Mouse (Mus musculus) hindbrain, embryonic 11.5 days (tissue): ENCODE data around the gene Pfkp. TPM values are rescaled to one million over a fixed set of nuclear protein-coding genes. Genes with fewer than 3 reads are reported as not detected.
A peak's percentile ranks its signal among the peaks of the same experiment; 100 is the strongest.

ENCODE experiments used
- ATAC-seq: fragments of 200-750 bp; cut with Nextera tagmentation; 2 replicates; pipeline ENCODE4 v1.8.0; 2017; ENCODE audit warnings: mild to moderate bottlenecking, moderate TSS enrichment, moderate library complexity; ENCODE audit not compliant: low FRiP score
- DNase-seq: peaks from one replicate; pipeline ENCODE4 v3.0.0-alpha.2; 2015; ENCODE audit warnings: low spot score
- H3K27ac ChIP-seq: fragments of 300-500 bp; sonication (generic); 2 replicates; pipeline ENCODE4 v1.5.1; 2014; ENCODE audit warnings: mild to moderate bottlenecking, low read depth, low read length
- H3K27me3 ChIP-seq: fragments of 300-500 bp; sonication (generic); 2 replicates; pipeline ENCODE4 v1.6.1; 2014; ENCODE audit warnings: mild to moderate bottlenecking, low read length, moderate library complexity, mixed read lengths; ENCODE audit not compliant: control insufficient read depth, insufficient read depth
- H3K36me3 ChIP-seq: fragments of 300-500 bp; sonication (generic); 2 replicates; pipeline ENCODE4 v1.6.1; 2014; ENCODE audit warnings: mild to moderate bottlenecking, low read length, moderate library complexity, mixed read lengths; ENCODE audit not compliant: control insufficient read depth, insufficient read depth
- H3K4me1 ChIP-seq: fragments of 300-500 bp; sonication (generic); replicated peaks from 2 replicates; pipeline ENCODE4 v1.6.1; 2014; ENCODE audit warnings: low read length, mixed read lengths; ENCODE audit not compliant: control insufficient read depth, insufficient read depth
- H3K4me2 ChIP-seq: fragments of 300-500 bp; sonication (generic); replicated peaks from 2 replicates; pipeline ENCODE4 v1.6.1; 2014; ENCODE audit warnings: mild to moderate bottlenecking, low read depth, low read length
- H3K4me3 ChIP-seq: fragments of 300-500 bp; sonication (generic); 2 replicates; pipeline ENCODE4 v1.5.1; 2014; ENCODE audit warnings: low read depth, low read length
- H3K9ac ChIP-seq: fragments of 300-500 bp; sonication (generic); 2 replicates; pipeline ENCODE4 v1.6.1; 2014; ENCODE audit warnings: low read depth, low read length
- H3K9me3 ChIP-seq: fragments of 300-500 bp; sonication (generic); 2 replicates; pipeline ENCODE4 v1.6.1; 2016; ENCODE audit warnings: low read length; ENCODE audit not compliant: control insufficient read depth
- WGBS: fragments of 180-500 bp; shearing (Covaris S2); extraction: QIAGEN DNeasy Blood & Tissue Kit; methylation state at CpG from one replicate; pipeline ENCODE4 v1.1.7; 2014; 5-methylcytosine and 5-hydroxymethylcytosine counted together
- polyA plus RNA-seq: library from polyadenylated mRNA; unstranded; fragments of >200 nt; fragmentation: Nextera tagmentation; extraction: Ambion mirVana; gene quantifications from 2 replicates; pipeline ENCODE4 v1.2.1, GENCODE M21; 2014

The Pfkp gene
- polyA plus RNA-seq, 1 experiment from 2014 or later = 56.5 TPM

GRCm38 (mm10) chr13:6602786-6603409, 45.7 kb downstream of the Pfkp start:
- Histone ChIP-seq H3K9me3 (no peaks in the 10 kb centered on the region), H3K27me3 (no peaks in the 10 kb centered on the region), H3K4me1 (no peaks in the 10 kb centered on the region), H3K36me3 (no peaks in the 10 kb centered on the region), H3K27ac (no peak overlapping the region), H3K9ac (no peak overlapping the region), H3K4me2 (no peak overlapping the region), H3K4me3 (no peak overlapping the region)
- ATAC-seq = no peak
- WGBS = 87% methylated on average over 10 of the region's 10 CpGs
- DNase-seq = no peak

GRCm38 (mm10) chr13:6601676-6602075, 46.9 kb downstream of the Pfkp start:
- DNase-seq (no peak), ATAC-seq (no peak)
- no peaks in the 10 kb centered on the region for H3K9me3 ChIP-seq
- H3K27ac ChIP-seq = no peak overlapping the region
- H3K4me3 ChIP-seq = no peak overlapping the region
- 91% methylated on average over 2 of the region's 2 CpGs for WGBS
- no peaks in the 10 kb centered on the region for H3K36me3 ChIP-seq
- H3K4me2 ChIP-seq = no peak overlapping the region
- no peaks in the 10 kb centered on the region for H3K4me1 ChIP-seq
- no peaks in the 10 kb centered on the region for H3K27me3 ChIP-seq
- no peak overlapping the region for H3K9ac ChIP-seq

- H3K4me1 ChIP-seq = no peaks in the 10 kb centered on the region
These were observed 48.0 kb downstream of the Pfkp start for GRCm38 (mm10) chr13:6600626-6601025.

GRCm38 (mm10) chr13:6597801-6598200, 50.8 kb downstream of the Pfkp start:
- H3K27me3 ChIP-seq = no peaks in the 10 kb centered on the region
- WGBS = 91% methylated on average over 16 of the region's 16 CpGs
- H3K4me2 ChIP-seq = no peak overlapping the region
- no peaks in the 10 kb centered on the region for H3K4me1 ChIP-seq
- H3K9me3 ChIP-seq = no peaks in the 10 kb centered on the region
- no peak overlapping the region for H3K27ac ChIP-seq
- no peak overlapping the region for H3K4me3 ChIP-seq
- H3K9ac ChIP-seq = no peak overlapping the region
- no peak for DNase-seq
- no peak for ATAC-seq
- H3K36me3 ChIP-seq = no peaks in the 10 kb centered on the region

More at GRCm38 (mm10) chr13:6600626-6601025, 48.0 kb downstream of the Pfkp start:
- Histone ChIP-seq H3K4me2 (no peak overlapping the region), H3K4me3 (no peak overlapping the region), H3K9ac (no peak overlapping the region), H3K27ac (no peak overlapping the region), H3K9me3 (no peaks in the 10 kb centered on the region), H3K27me3 (no peaks in the 10 kb centered on the region), H3K36me3 (no peaks in the 10 kb centered on the region)
- 93% methylated on average over 8 of the region's 8 CpGs for WGBS
- ATAC-seq (no peak), DNase-seq (no peak)

GRCm38 (mm10) chr13:6595403-6595802, 53.2 kb downstream of the Pfkp start:
- Histone ChIP-seq H3K27me3 (no peaks in the 10 kb centered on the region), H3K36me3 (no peaks in the 10 kb centered on the region), H3K9ac (no peak overlapping the region), H3K4me2 (no peak overlapping the region), H3K4me3 (no peak overlapping the region), H3K27ac (no peak overlapping the region), H3K9me3 (no peaks in the 10 kb centered on the region), H3K4me1 (no peaks in the 10 kb centered on the region)
- WGBS = 91% methylated on average over 4 of the region's 4 CpGs
- ATAC-seq = no peak
- DNase-seq = no peak

- Histone ChIP-seq H3K9ac (no peak overlapping the region), H3K27me3 (no peaks in the 10 kb centered on the region), H3K4me1 (no peaks in the 10 kb centered on the region), H3K9me3 (no peaks in the 10 kb centered on the region), H3K4me2 (no peak overlapping the region), H3K27ac (no peak overlapping the region), H3K36me3 (no peaks in the 10 kb centered on the region), H3K4me3 (no peak overlapping the region)
- no peak for ATAC-seq
- 83% methylated on average over 3 of the region's 3 CpGs for WGBS
- DNase-seq = no peak
These were observed 57.7 kb downstream of the Pfkp start for GRCm38 (mm10) chr13:6590846-6591245.

- 74% methylated on average over 9 of the region's 9 CpGs for WGBS
- H3K4me2 ChIP-seq = no peak overlapping the region
- ATAC-seq = no peak
These were observed 62.6 kb downstream of the Pfkp start for GRCm38 (mm10) chr13:6586009-6586408.

GRCm38 (mm10) chr13:6583499-6584125, 65.0 kb downstream of the Pfkp start:
- H3K4me1 ChIP-seq = no peaks in the 10 kb centered on the region
- ATAC-seq (no peak), DNase-seq (no peak)
- no peak overlapping the region for H3K27ac ChIP-seq
- H3K9me3 ChIP-seq = no peaks in the 10 kb centered on the region
- H3K4me3 ChIP-seq = no peak overlapping the region
- H3K4me2 ChIP-seq = no peak overlapping the region
- WGBS = 76% methylated on average over 4 of the region's 4 CpGs
- no peak overlapping the region for H3K9ac ChIP-seq
- H3K27me3 ChIP-seq = no peaks in the 10 kb centered on the region
- H3K36me3 ChIP-seq = peaks cover 3% of the 10 kb centered on the region; the same call in 1 of the 2 replicates

More at GRCm38 (mm10) chr13:6586009-6586408, 62.6 kb downstream of the Pfkp start:
- Histone ChIP-seq H3K36me3 (no peaks in the 10 kb centered on the region), H3K4me1 (no peaks in the 10 kb centered on the region), H3K27ac (no peak overlapping the region), H3K27me3 (no peaks in the 10 kb centered on the region), H3K4me3 (no peak overlapping the region), H3K9me3 (no peaks in the 10 kb centered on the region), H3K9ac (no peak overlapping the region)
- no peak for DNase-seq

- DNase-seq (peak; percentile 9), ATAC-seq (peak; percentile 51)
- no peak overlapping the region for H3K27ac ChIP-seq
- H3K36me3 ChIP-seq = peaks cover 19% of the 10 kb centered on the region
- H3K27me3 ChIP-seq = no peaks in the 10 kb centered on the region
- 94% methylated on average over 6 of the region's 6 CpGs for WGBS
- no peaks in the 10 kb centered on the region for H3K4me1 ChIP-seq
- no peak overlapping the region for H3K4me2 ChIP-seq
- H3K4me3 ChIP-seq = no peak overlapping the region
- no peaks in the 10 kb centered on the region for H3K9me3 ChIP-seq
- H3K9ac ChIP-seq = no peak overlapping the region
These were observed 72.6 kb downstream of the Pfkp start for GRCm38 (mm10) chr13:6575920-6576509.
